Mouse (Mus musculus) heart, adult 18-20 months (tissue): ENCODE data around the gene Pp2d1. TPM values are rescaled to one million over a fixed set of nuclear protein-coding genes. Genes with fewer than 3 reads are reported as not detected.
A peak's percentile ranks its signal among the peaks of the same experiment; 100 is the strongest.

Source experiments
- DNase-seq, 2 experiments: peaks; one replicate each; pipeline ENCODE4 v3.0.0; 2021 to 2022; ENCODE audit warnings: mixed read lengths in 1 of 2
- total RNA-seq, 2 experiments: library from RNA; stranded (reverse); gene quantifications; 2 replicates each; pipeline ENCODE4 v1.2.3; 2021

Gene Pp2d1
- total RNA-seq, 2 experiments from 2014 or later, result not detected

DNA sequence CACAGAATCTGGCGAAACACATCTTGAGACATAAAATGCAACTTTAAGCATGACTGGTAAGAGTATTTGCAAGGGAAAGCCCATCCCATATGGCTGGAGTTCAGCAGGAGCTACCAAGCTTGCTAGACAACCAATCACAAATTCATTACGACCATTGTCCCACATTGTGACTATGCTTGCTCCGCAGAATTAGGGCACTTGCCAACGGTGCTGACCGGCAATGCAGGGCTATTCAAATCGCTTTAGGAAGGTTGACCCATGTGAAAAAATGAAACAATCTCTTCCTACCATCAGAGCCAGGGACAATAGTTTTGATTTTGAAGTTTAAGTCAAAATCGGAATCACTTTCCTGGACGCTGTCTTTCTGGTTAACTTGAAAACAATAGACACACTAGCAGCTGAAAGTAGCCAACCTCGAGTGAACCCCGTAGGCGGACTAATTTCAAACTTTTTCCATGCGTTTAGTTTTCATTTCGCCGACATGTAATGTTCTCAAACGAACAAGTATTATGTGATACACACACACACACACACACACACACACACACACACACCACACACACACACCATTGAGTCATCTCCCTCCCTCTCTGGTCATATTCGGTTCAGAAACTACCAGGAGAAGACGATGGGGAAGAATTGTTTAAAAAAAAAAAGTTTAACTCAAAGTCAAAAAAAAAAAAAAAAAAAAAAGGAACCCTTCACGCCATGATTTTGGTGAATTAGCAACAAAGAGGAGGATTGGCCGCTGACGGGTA is 27.1 kb upstream of the Pp2d1 start, which contains the start of gene Kat2b:
Kat2b (plus strand) TSS at position 701 of the 758 bp plus-strand sequence.
- peak; percentile 78 to 80 for DNase-seq

GRCm38 (mm10) chr17:53564837-53565236 is 25.6 kb upstream of the Pp2d1 start:
- no peak for DNase-seq

- DNase-seq, result no peak
Measured at GRCm38 (mm10) chr17:53561458-53562029, 22.3 kb upstream of the Pp2d1 start.

GRCm38 (mm10) chr17:53559646-53560045 is 20.4 kb upstream of the Pp2d1 start:
- DNase-seq, result no peak

- DNase-seq, result no peak
Measured at GRCm38 (mm10) chr17:53557443-53557842, 18.2 kb upstream of the Pp2d1 start.

GRCm38 (mm10) chr17:53554813-53555212 is 15.6 kb upstream of the Pp2d1 start:
- no peak for DNase-seq

- DNase-seq, result no peak
Measured at GRCm38 (mm10) chr17:53554088-53554487, 14.8 kb upstream of the Pp2d1 start.

DNA sequence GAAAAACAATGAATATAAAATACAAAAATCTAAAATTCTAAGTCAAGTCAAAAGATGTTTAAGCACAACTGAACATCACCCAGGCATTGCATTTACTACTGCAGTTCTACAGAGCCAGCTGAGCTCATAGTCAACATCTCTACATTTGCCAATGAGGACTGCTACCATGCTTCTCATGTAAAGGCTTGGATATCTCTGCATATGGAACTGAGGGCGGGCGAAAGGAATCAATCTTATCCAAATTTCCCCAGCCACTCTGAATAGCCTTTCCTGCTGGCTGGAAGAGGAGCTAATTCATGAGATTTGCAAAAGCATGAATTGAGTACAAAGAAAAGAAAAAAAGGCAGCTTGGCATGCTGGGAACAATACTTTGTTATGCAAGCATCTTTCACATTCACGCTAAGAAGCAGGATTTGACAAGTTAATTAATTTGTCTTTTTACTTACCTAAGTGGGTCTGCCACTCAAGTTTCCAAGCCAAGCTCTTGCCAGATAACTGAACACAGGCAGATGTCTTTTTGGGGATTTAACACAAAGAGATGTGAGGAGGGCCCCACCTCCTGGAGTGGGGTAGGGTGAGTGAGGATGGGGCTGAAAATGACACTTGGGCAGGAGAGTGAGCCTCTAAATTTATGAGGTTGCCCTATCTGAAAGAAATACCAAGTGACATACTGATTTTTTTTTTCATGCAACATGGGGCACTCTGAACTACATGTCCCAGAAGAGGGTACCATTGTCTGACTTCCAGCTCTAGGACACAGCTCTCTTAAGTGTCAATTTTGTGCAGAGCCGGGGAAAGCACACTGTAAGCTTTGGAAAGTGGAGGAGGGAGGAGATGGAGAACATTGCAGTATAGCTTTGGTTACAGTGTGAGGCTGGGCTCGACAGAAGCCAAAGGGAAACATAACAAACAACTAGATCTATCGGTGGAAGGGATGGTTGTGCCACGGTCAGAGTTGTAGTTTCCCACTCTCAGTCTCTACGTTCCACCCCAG is 12.4 kb upstream of the Pp2d1 start:
- no peak for DNase-seq

DNA sequence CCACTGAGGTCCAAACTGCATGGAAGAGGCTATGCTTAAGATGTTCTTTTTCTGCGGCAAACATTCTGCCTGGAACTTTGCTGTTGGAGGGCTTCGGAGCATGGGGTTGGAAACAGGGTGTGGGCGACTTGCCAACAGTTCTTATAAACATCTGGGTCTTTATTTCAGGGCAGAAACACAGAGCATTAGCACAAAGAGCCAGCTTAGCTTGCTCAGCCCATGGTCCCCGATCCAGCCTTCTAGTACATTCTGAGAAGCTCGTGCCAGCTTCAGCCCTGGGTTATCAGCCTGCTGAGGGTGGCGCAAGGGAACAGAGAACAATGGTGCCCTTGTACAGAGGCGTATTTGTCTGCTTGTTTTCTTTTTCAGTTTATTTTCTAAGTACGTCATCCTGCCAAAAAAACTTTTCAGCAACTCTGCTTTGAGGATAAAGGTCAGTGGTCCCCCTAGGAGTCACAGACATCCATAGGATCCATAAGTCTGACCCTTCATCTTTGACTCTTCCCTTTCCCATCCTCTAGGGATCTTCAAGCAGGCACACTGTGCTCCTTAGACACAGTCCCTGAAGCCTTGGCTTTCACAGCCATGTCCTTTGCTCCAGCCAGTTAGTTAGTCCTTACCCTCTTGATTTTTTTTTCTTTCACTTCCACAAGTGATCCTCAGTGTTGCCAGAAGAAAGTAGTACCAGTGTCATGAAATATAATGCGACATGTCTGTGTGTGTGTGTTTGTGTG is 4.5 kb upstream of the Pp2d1 start:
- peak; percentile 62 to 68 for DNase-seq

GRCm38 (mm10) chr17:53542536-53542935 is 3.3 kb upstream of the Pp2d1 start:
- no peak for DNase-seq

GRCm38 (mm10) chr17:53532425-53532824 is 6.8 kb downstream of the Pp2d1 start:
- no peak for DNase-seq

- DNase-seq, result no peak
Measured at GRCm38 (mm10) chr17:53531160-53531559, 8.1 kb downstream of the Pp2d1 start.

DNA sequence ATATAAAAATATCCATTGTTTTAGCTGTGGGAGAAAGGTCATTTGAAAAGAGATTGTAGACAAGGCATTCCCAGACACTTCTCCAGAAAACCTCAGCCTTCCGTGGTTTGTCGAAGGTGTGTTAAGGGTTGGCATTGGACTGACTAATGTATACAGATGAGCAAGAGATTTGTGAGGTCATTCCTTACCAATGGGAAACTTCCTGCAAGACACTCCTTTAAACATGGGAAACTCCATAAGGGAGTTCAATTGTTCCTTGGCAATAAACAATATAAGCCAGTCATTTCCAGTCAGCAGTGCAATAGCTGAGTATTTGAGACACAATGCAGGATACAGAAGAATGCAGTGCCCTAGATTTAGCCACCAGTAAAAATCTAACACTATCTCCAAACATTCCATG is 11.2 kb downstream of the Pp2d1 start:
- DNase-seq, result no peak

- no peak for DNase-seq
Measured at GRCm38 (mm10) chr17:53520509-53520908, 18.7 kb downstream of the Pp2d1 start.

DNA sequence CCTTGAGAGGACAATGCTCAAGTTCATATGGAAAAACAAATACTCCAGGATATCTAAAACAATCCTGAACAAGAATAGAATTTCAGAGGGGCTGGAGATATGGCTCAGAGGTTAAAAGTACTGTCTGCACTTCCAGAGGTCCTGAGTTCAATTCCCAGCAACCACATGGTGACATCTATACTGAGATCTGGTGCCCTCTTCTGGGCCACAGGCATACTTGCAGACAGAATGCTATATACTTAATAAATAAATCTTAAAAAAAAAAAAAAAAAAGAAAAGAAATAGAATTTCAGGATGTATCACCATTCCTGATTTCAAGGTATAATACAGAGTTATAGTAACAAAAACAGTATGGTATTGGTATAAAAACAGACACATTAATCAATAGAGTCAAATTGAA is 19.9 kb downstream of the Pp2d1 start:
- no peak for DNase-seq

GRCm38 (mm10) chr17:53512311-53512951 is 26.8 kb downstream of the Pp2d1 start:
- DNase-seq, result peak; percentile 27 to 43

GRCm38 (mm10) chr17:53502966-53503365 is 36.3 kb downstream of the Pp2d1 start:
- no peak for DNase-seq

GRCm38 (mm10) chr17:53489007-53489378 is 50.3 kb downstream of the Pp2d1 start:
- no peak for DNase-seq

DNA sequence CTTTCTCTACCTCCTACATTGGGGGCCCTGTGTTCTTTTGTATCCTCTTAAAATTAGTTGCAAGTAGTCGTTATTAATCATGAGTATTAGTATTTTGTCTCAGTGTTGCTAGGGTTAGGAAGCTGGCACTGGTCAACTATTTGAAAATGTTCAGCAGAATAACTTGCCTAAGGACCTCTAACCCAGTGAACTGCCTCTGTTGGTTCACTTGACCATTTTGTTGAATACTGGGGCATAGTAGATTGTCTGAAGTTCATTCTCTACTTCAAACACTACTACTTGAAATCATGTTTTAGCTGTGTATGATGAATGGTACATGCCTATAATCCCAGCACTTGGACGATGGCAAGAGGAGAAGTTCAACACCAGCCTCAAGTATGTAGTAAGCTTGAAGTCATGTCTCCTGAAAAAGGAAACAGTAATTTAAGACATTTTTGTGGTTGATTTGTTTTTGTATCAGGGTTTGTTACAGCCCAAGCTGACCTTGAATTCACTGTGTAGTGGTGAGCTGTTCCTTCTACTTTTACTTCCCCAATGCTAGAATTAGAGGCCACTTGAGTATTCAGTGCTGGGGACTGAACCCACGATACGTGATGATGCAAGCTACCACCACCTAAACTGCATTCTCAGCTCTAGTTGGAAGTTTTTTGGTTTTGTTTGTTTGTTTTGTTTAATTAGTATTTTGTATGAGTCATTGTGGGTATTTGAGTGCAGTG is 50.8 kb downstream of the Pp2d1 start:
- DNase-seq, result peak in 1 of 2 experiments; percentile 7

- peak in 1 of 2 experiments; percentile 17 for DNase-seq
Measured at GRCm38 (mm10) chr17:53480433-53480832, 58.8 kb downstream of the Pp2d1 start.

DNA sequence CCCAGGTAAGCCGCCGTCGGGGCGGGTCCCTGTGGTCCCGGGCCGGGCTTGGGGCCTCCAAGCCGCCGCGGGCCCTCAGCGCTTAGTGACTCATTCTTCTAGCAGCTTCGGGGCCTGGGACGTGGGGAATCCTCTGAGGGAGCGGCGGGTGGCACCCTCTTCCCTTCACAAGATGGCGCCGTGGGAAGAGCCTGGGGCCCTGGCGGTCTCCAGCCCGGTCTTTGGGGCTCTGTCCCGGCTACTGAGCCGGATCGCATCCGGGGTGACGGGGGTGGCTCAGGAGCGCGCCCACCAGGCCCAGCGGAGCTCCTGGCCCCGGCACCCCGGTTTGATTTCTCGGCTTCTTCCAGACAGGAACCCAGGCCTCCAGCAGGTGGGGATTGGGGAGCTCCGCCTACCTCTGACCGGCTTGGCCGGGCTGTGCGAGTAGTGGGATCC is 59.6 kb downstream of the Pp2d1 start:
- peak; percentile 60 to 69 for DNase-seq
